Mouse (Mus musculus) stomach, postnatal 0 days (tissue): ENCODE measurements around the gene Ttyh2. TPM values are rescaled to one million over a fixed set of nuclear protein-coding genes. Genes with fewer than 3 reads are reported as not detected.
A peak's percentile ranks its signal among the peaks of the same experiment; 100 is the strongest.

ENCODE experiments used
- ATAC-seq: fragments of 200-750 bp; cut with Nextera tagmentation; 2 replicates; pipeline ENCODE4 v1.8.0; 2017; ENCODE audit not compliant: low FRiP score, low TSS enrichment
- DNase-seq: peaks from one replicate; pipeline ENCODE4 v3.0.0-alpha.2; 2016; ENCODE audit warnings: low spot score
- H3K27ac ChIP-seq: fragments of 300-500 bp; sonication (generic); replicated peaks from 2 replicates; pipeline ENCODE4 v1.5.1; 2014; ENCODE audit warnings: mild to moderate bottlenecking, control low read depth
- H3K27me3 ChIP-seq: fragments of 300-500 bp; sonication (generic); 2 replicates; pipeline ENCODE4 v1.6.1; 2014; ENCODE audit warnings: low read length; ENCODE audit not compliant: control insufficient read depth, insufficient read depth
- H3K36me3 ChIP-seq: fragments of 300-500 bp; sonication (generic); 2 replicates; pipeline ENCODE4 v1.6.1; 2014; ENCODE audit warnings: low read length, mixed read lengths; ENCODE audit not compliant: control insufficient read depth, insufficient read depth
- H3K4me1 ChIP-seq: fragments of 300-500 bp; sonication (generic); replicated peaks from 2 replicates; pipeline ENCODE4 v1.6.1; 2014; ENCODE audit warnings: antibody characterized with exemption; ENCODE audit not compliant: control insufficient read depth, insufficient read depth
- H3K4me2 ChIP-seq: fragments of 300-500 bp; sonication (generic); replicated peaks from 2 replicates; pipeline ENCODE4 v1.6.1; 2014; ENCODE audit warnings: low read depth, mild to moderate bottlenecking, control low read depth, moderate library complexity
- H3K4me3 ChIP-seq: fragments of 300-500 bp; sonication (generic); 2 replicates; pipeline ENCODE4 v1.5.1; 2014; ENCODE audit warnings: low read depth, low read length, control low read depth
- H3K9ac ChIP-seq: fragments of 300-500 bp; sonication (generic); 2 replicates; pipeline ENCODE4 v1.6.1; 2014; ENCODE audit warnings: mild to moderate bottlenecking, low read length, control low read depth, mixed read lengths
- H3K9me3 ChIP-seq: fragments of 300-500 bp; sonication (generic); 2 replicates; pipeline ENCODE4 v1.6.1; 2016; ENCODE audit warnings: low read length; ENCODE audit not compliant: control insufficient read depth
- CTCF ChIP-seq: IDR thresholded peaks from 2 replicates; pipeline ENCODE4 v1.5.1; 2016; ENCODE audit warnings: antibody characterized with exemption, low read depth, mild to moderate bottlenecking, moderate library complexity
- EP300 ChIP-seq: optimal IDR thresholded peaks from 2 replicates; pipeline ENCODE3; 2016; ENCODE audit warnings: antibody characterized with exemption
- WGBS: fragments of 180-500 bp; shearing (Covaris S2); extraction: QIAGEN DNeasy Blood & Tissue Kit; methylation state at CpG from one replicate; pipeline ENCODE4 v1.1.7; 2014; 5-methylcytosine and 5-hydroxymethylcytosine counted together
- polyA plus RNA-seq: library from polyadenylated mRNA; unstranded; fragments of >200 nt; fragmentation: Nextera tagmentation; extraction: Ambion mirVana; gene quantifications from 2 replicates; pipeline ENCODE4 v1.2.1, GENCODE M21; 2015

The Ttyh2 gene
- polyA plus RNA-seq, 1 experiment from 2014 or later: 12.5 TPM

DNA sequence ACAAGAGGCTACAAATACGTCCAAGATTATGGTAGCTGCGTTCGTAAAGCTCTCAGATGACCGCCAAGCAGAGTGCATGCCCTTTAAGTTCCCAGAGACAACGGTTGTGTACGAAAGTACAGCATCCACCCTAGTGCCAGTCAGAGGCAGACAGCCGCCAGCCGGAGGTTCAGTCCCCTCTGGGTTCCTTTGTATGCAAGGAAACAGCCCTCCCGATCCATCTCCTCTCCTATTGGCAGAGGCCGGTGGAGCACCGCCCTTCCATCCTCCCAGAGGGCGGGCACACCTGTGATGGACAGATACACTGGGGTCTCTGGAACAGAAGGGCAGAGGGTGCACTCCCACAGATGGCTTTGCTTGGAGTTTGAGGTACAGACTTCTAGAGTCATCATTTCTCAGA lies 33.0 kb upstream of the Ttyh2 start:
- WGBS: 63% methylated on average over 12 of the region's 12 CpGs
- Histone ChIP-seq H3K36me3 (no peaks in the 10 kb centered on the region), H3K27ac (no peak overlapping the region), H3K9me3 (no peaks in the 10 kb centered on the region), H3K9ac (no peak overlapping the region), H3K4me1 (no peaks in the 10 kb centered on the region), H3K4me2 (no peak overlapping the region), H3K27me3 (no peaks in the 10 kb centered on the region), H3K4me3 (no peak overlapping the region)
- ATAC-seq: no peak
- DNase-seq: no peak
- no peak for TF ChIP-seq CTCF
- no peak for TF ChIP-seq EP300

- no peak overlapping the region for H3K9ac ChIP-seq
- H3K27me3 ChIP-seq: no peaks in the 10 kb centered on the region
- no peaks in the 10 kb centered on the region for H3K9me3 ChIP-seq
- H3K36me3 ChIP-seq: no peaks in the 10 kb centered on the region
- TF ChIP-seq EP300: no peak
- no peak for TF ChIP-seq CTCF
- no peaks in the 10 kb centered on the region for H3K4me1 ChIP-seq
- H3K27ac ChIP-seq: no peak overlapping the region
- ATAC-seq (no peak), DNase-seq (no peak)
- WGBS: 64% methylated on average over 11 of the region's 11 CpGs
- no peak overlapping the region for H3K4me3 ChIP-seq
- H3K4me2 ChIP-seq: no peak overlapping the region
Measured at GRCm38 (mm10) chr11:114642926-114643325, 32.3 kb upstream of the Ttyh2 start.

DNA sequence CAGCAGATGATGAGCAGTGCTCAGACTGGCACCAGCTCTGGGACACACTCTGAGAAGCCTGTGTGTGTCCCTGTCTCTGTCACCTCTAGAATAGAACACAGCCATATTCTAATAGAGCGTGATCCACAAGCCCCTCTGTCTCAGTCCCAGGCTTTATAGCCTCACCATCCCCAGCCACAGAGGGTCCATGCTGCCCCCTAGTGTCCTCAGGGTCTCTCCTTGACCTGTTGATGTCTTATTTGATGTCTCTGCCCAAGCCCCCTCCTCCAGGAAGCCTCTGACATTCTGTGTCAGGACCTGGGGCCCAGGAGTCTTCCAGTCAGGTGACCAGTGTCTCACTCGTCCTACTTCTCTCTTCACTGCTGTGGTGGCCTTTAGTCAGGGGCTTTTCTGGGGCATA lies 31.1 kb upstream of the Ttyh2 start:
- WGBS: 35% methylated on average over 2 of the region's 2 CpGs
- ATAC-seq (no peak), DNase-seq (no peak)
- Histone ChIP-seq H3K4me2 (no peak overlapping the region), H3K4me3 (no peak overlapping the region), H3K27ac (no peak overlapping the region), H3K9me3 (no peaks in the 10 kb centered on the region), H3K4me1 (no peaks in the 10 kb centered on the region), H3K36me3 (no peaks in the 10 kb centered on the region), H3K9ac (no peak overlapping the region), H3K27me3 (no peaks in the 10 kb centered on the region)
- no peak for TF ChIP-seq EP300
- no peak for TF ChIP-seq CTCF

DNA sequence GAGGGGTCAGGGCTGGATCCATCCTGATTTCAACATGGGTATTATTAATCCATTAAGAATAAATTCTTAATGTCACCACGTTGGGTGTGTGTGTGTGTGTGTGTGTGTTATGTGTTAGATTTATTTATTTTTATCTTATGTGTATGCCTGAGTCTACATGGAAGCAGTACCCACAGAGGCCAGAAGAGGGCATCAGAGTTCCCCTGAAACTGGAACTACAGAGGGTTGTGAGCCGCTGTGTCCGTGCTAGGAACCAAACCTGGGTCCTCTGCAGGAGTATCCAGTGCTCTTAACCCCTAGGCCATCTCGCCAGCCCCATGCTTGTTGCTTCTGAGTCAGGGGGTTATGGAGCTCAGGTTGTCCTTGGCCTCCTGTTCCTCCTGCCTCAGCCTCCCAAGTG lies 25.7 kb upstream of the Ttyh2 start:
- no peak for DNase-seq
- no peaks in the 10 kb centered on the region for H3K27me3 ChIP-seq
- H3K4me1 ChIP-seq: no peaks in the 10 kb centered on the region
- H3K27ac ChIP-seq: no peak overlapping the region
- no peaks in the 10 kb centered on the region for H3K36me3 ChIP-seq
- no peak overlapping the region for H3K9ac ChIP-seq
- 70% methylated on average over 4 of the region's 4 CpGs for WGBS
- no peaks in the 10 kb centered on the region for H3K9me3 ChIP-seq
- TF ChIP-seq CTCF: peak; percentile 29; the same call in 1 of the 2 replicates
- TF ChIP-seq EP300: no peak
- no peak for ATAC-seq
- no peak overlapping the region for H3K4me3 ChIP-seq
- H3K4me2 ChIP-seq: no peak overlapping the region

DNA sequence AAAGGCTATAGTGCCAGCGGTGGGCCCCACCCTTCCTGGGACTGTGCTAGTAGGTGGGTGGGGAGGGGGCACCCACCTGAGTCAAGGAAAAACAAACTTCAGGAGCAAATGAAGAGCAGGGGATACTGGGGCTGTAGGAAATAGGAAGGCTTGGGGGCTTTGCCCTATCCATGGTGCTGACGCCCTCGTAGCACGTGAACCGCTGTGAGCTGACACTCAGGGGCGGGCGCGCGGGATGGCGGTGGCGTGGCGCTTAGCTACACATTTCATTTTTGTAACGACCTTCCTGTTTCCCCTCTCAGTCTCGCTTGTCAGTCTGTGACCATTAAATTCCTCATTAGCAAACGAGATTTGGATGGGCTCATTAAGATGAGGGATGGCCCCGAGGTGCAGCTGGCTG lies 22.7 kb upstream of the Ttyh2 start:
- TF ChIP-seq CTCF (no peak), EP300 (no peak)
- DNase-seq: no peak
- no peak for ATAC-seq

GRCm38 (mm10) chr11:114653664-114654063 lies 21.6 kb upstream of the Ttyh2 start:
- H3K4me1 ChIP-seq: no peaks in the 10 kb centered on the region
- ATAC-seq (no peak), DNase-seq (no peak)
- TF ChIP-seq EP300 (no peak), CTCF (no peak)
- H3K4me3 ChIP-seq: no peak overlapping the region
- no peaks in the 10 kb centered on the region for H3K9me3 ChIP-seq
- WGBS: 77% methylated on average over 6 of the region's 6 CpGs
- H3K27me3 ChIP-seq: no peaks in the 10 kb centered on the region; the same call in 1 of the 2 replicates
- H3K36me3 ChIP-seq: no peaks in the 10 kb centered on the region
- H3K27ac ChIP-seq: no peak overlapping the region
- H3K9ac ChIP-seq: no peak overlapping the region
- H3K4me2 ChIP-seq: no peak overlapping the region

More for the DNA sequence above, 22.7 kb upstream of the Ttyh2 start:
- H3K9ac ChIP-seq: no peak overlapping the region
- H3K27me3 ChIP-seq: no peaks in the 10 kb centered on the region; the same call in 1 of the 2 replicates
- no peak overlapping the region for H3K4me2 ChIP-seq
- H3K36me3 ChIP-seq: no peaks in the 10 kb centered on the region
- no peak overlapping the region for H3K27ac ChIP-seq
- no peaks in the 10 kb centered on the region for H3K9me3 ChIP-seq
- H3K4me3 ChIP-seq: no peak overlapping the region
- WGBS: 9% methylated on average over 16 of the region's 16 CpGs
- H3K4me1 ChIP-seq: no peaks in the 10 kb centered on the region
